Mouse (Mus musculus) Patski (cell line): ENCODE data around the gene Ythdf2. TPM values are rescaled to one million over a fixed set of nuclear protein-coding genes. Genes with fewer than 3 reads are reported as not detected.

Experiments used
- ATAC-seq: fragments of 100-300 bp; one replicate; pipeline ENCODE4 v1.8.0; 2021
- CTCF ChIA-PET: fragments of 350-600 bp; sonication (Branson Sonifier 250); formaldehyde crosslinking; loops from one replicate; lab custom pipeline; 2022; ENCODE audit warnings: inconsistent platforms; lab: Charles Lee
- POLR2A ChIA-PET: fragments of 350-600 bp; sonication (Branson Sonifier 250); formaldehyde crosslinking; loops from one replicate; lab custom pipeline; 2022; ENCODE audit warnings: antibody characterized with exemption, inconsistent platforms; lab: Charles Lee
- DNase-seq: peaks from one replicate; pipeline ENCODE4 v3.0.0-alpha.2; 2011; ENCODE audit warnings: low read depth, low spot score
- H3K27me3 ChIP-seq: fragments of 371-371 bp; one replicate; pipeline ENCODE4 v1.5.1; 2021
- CTCF ChIP-seq: fragments of 100-300 bp; IDR thresholded peaks from one replicate; pipeline ENCODE4 v1.5.1; 2021
- in situ Hi-C: fragments of 300-500 bp; cut with MboI; formaldehyde crosslinking; loops from 3 replicates; pipeline ENCODE4 v1.11.1; 2018; ENCODE audit warnings: low pct_unique_long_range_greater_than_20kb, mixed read lengths
- polyA plus RNA-seq: library from polyadenylated mRNA; unstranded; gene quantifications from one replicate; pipeline ENCODE4 v1.2.3, GENCODE M21; 2021

Ythdf2 gene
- polyA plus RNA-seq, 1 experiment from 2014 or later = 35.5 TPM

- ChIA-PET POLR2A (no interaction called here), CTCF (no interaction called here)
- no peak for TF ChIP-seq CTCF
- ATAC-seq = no peak
- no peak for DNase-seq
- no peaks in the 10 kb centered on the region for H3K27me3 ChIP-seq
- in situ Hi-C loops = no loop called here
Observed at GRCm38 (mm10) chr4:132154877-132155670, 57.0 kb downstream of the Ythdf2 start.

GRCm38 (mm10) chr4:132151673-132152072 lies 60.4 kb downstream of the Ythdf2 start:
- ChIA-PET POLR2A (no interaction called here), CTCF (no interaction called here)
- TF ChIP-seq CTCF = no peak
- DNase-seq = no peak
- in situ Hi-C loops = no loop called here
- H3K27me3 ChIP-seq = no peaks in the 10 kb centered on the region
- ATAC-seq = no peak

- ChIA-PET POLR2A (no interaction called here), CTCF (no interaction called here)
- peaks cover 11% of the 10 kb centered on the region for H3K27me3 ChIP-seq
- in situ Hi-C loops = no loop called here
- no peak for DNase-seq
- ATAC-seq = no peak
- TF ChIP-seq CTCF = no peak
Observed at GRCm38 (mm10) chr4:132146201-132146600, 65.9 kb downstream of the Ythdf2 start.

- CTCF ChIA-PET = no interaction called here
- POLR2A ChIA-PET = no interaction called here
- TF ChIP-seq CTCF = no peak
- H3K27me3 ChIP-seq = peaks cover 17% of the 10 kb centered on the region
- in situ Hi-C loops = no loop called here
- DNase-seq (no peak), ATAC-seq (no peak)
Observed at GRCm38 (mm10) chr4:132145092-132145491, 67.0 kb downstream of the Ythdf2 start.

- H3K27me3 ChIP-seq = peaks cover 17% of the 10 kb centered on the region
- no peak for ATAC-seq
- no peak for DNase-seq
- in situ Hi-C loops = no loop called here
- CTCF ChIA-PET = no interaction called here
- TF ChIP-seq CTCF = no peak
- POLR2A ChIA-PET = no interaction called here
Observed at GRCm38 (mm10) chr4:132144080-132144841, 67.8 kb downstream of the Ythdf2 start, which contains the start of gene Oprd1. Oprd1 (minus strand) TSS chr4:132144486.

- TF ChIP-seq CTCF = no peak
- no peak for ATAC-seq
- CTCF ChIA-PET = no interaction called here
- POLR2A ChIA-PET = interaction anchor here (0.7 kb wide), 1 partner anchor 1801 kb away, joined by 3 read pairs; no protein-coding TSS in a partner anchor
- peaks cover 9% of the 10 kb centered on the region for H3K27me3 ChIP-seq
- in situ Hi-C loops = no loop called here
- no peak for DNase-seq
Observed at GRCm38 (mm10) chr4:132138640-132139039, 73.5 kb downstream of the Ythdf2 start.

GRCm38 (mm10) chr4:132137013-132137412 lies 75.1 kb downstream of the Ythdf2 start:
- peaks cover 6% of the 10 kb centered on the region for H3K27me3 ChIP-seq
- CTCF ChIA-PET = no interaction called here
- no peak for ATAC-seq
- TF ChIP-seq CTCF = no peak
- DNase-seq = no peak
- in situ Hi-C loops = no loop called here
- POLR2A ChIA-PET = no interaction called here

Other genes starting within 250 kb of the Ythdf2 start
- gene Gm10300, start 137.6 kb downstream of the Ythdf2 start, polyA plus RNA-seq = 0.21 TPM
- gene Epb41, start 137.0 kb downstream of the Ythdf2 start, polyA plus RNA-seq = 53.5 TPM
- gene Oprd1, start 67.8 kb downstream of the Ythdf2 start, polyA plus RNA-seq = not detected
- gene Gmeb1, start 49.3 kb upstream of the Ythdf2 start, polyA plus RNA-seq = 14.0 TPM
- gene Taf12, start 62.1 kb upstream of the Ythdf2 start, polyA plus RNA-seq = 19.1 TPM
- gene Rab42, start 91.1 kb upstream of the Ythdf2 start, polyA plus RNA-seq = not detected
- 28.9 TPM for gene Trnau1ap, start 117.2 kb upstream of the Ythdf2 start, polyA plus RNA-seq
- 31.4 TPM for gene Rcc1, start 141.3 kb upstream of the Ythdf2 start, polyA plus RNA-seq
- 60.4 TPM for gene Phactr4, start 210.2 kb upstream of the Ythdf2 start, polyA plus RNA-seq